In genomic region chr15:88839271-88839670, GRCm38 (mm10) we compare ENCODE assay signal across 7 mouse cellular contexts. TPM values are rescaled to one million over a fixed set of nuclear protein-coding genes. Genes with fewer than 3 reads are reported as not detected.
DNase-seq lines count a peak whose midpoint lies in the region; ATAC-seq lines count a peak whose summit lies in the region.

No protein-coding gene starts in this region.

- no peaks in the 10 kb centered on the region for H3K9me3 ChIP-seq in forebrain, embryonic 11.5 days (ENCODE audit: control insufficient read depth, low read length)
- H3K9me3 ChIP-seq in heart, embryonic 15.5 days (replicated peaks) = no peaks in the 10 kb centered on the region
- H3K9me3 ChIP-seq in liver, embryonic 12.5 days (replicated peaks) = no peaks in the 10 kb centered on the region
- H3K9me3 ChIP-seq in neural tube, embryonic 14.5 days (ENCODE audit: control insufficient read depth, low read length) = no peaks in the 10 kb centered on the region

- no peak overlapping the region for H3K4me2 ChIP-seq in forebrain, embryonic 11.5 days (ENCODE audit: low read depth, low read length, severe bottlenecking)
- H3K4me2 ChIP-seq in heart, embryonic 15.5 days = peak overlapping the region; percentile 39
- H3K4me2 ChIP-seq in liver, embryonic 12.5 days = no peak overlapping the region
- H3K4me2 ChIP-seq in neural tube, embryonic 14.5 days (ENCODE audit: low read depth, low read length) = 0 out of 2 replicates have a peak overlapping the region, but pooled peaks have one; percentile 4

- peak overlapping the region; percentile 17; the same call in 1 of the 2 replicates for H3K9ac ChIP-seq in forebrain, embryonic 11.5 days (ENCODE audit: low read length)
- 0 out of 2 replicates have a peak overlapping the region, but pooled peaks have one; percentile 21 for H3K9ac ChIP-seq in heart, embryonic 15.5 days
- no peak overlapping the region for H3K9ac ChIP-seq in liver, embryonic 12.5 days
- H3K9ac ChIP-seq in neural tube, embryonic 14.5 days (replicated peaks; ENCODE audit: low read depth, low read length) = 0 out of 2 replicates have a peak overlapping the region, but pooled peaks have one; percentile 25

- H3K4me3 ChIP-seq in forebrain, embryonic 11.5 days (ENCODE audit: low read depth, low read length) = no peak overlapping the region
- no peak overlapping the region for H3K4me3 ChIP-seq in heart, embryonic 15.5 days
- H3K4me3 ChIP-seq in liver, embryonic 12.5 days = no peak overlapping the region
- H3K4me3 ChIP-seq in neural tube, embryonic 14.5 days (ENCODE audit: low read depth, low read length) = no peak overlapping the region

- DNase-seq in brain, adult 2 months (ENCODE audit: low read depth, low spot score) = peak; percentile 96
- DNase-seq in forebrain, embryonic 11.5 days (ENCODE audit: low spot score) = no peak
- DNase-seq in kidney, postnatal 10 days = peak; percentile 86

- WGBS in forebrain, embryonic 11.5 days = 31% methylated on average over 9 of the region's 9 CpGs
- 7% methylated on average over 9 of the region's 9 CpGs for WGBS in heart, embryonic 15.5 days
- 30% methylated on average over 9 of the region's 9 CpGs for WGBS in liver, embryonic 12.5 days (ENCODE audit: insufficient replicate concordance)
- WGBS in neural tube, embryonic 14.5 days = 14% methylated on average over 9 of the region's 9 CpGs

- peaks cover 6% of the 10 kb centered on the region; the same call in 1 of the 2 replicates for H3K4me1 ChIP-seq in forebrain, embryonic 11.5 days (replicated peaks; ENCODE audit: control insufficient read depth, insufficient read depth, low read length)
- peaks cover 62% of the 10 kb centered on the region for H3K4me1 ChIP-seq in heart, embryonic 15.5 days (replicated peaks)
- peaks cover 25% of the 10 kb centered on the region for H3K4me1 ChIP-seq in liver, embryonic 12.5 days
- peaks cover 13% of the 10 kb centered on the region; the same call in 1 of the 2 replicates for H3K4me1 ChIP-seq in neural tube, embryonic 14.5 days (ENCODE audit: control insufficient read depth, insufficient read depth, low read length)

- no peaks in the 10 kb centered on the region for H3K27me3 ChIP-seq in forebrain, embryonic 11.5 days (ENCODE audit: control insufficient read depth, insufficient read depth, low read length)
- H3K27me3 ChIP-seq in heart, embryonic 15.5 days = no peaks in the 10 kb centered on the region
- peaks cover 38% of the 10 kb centered on the region for H3K27me3 ChIP-seq in liver, embryonic 12.5 days (replicated peaks)
- no peaks in the 10 kb centered on the region for H3K27me3 ChIP-seq in neural tube, embryonic 14.5 days (ENCODE audit: control insufficient read depth, insufficient read depth, low read length)

- no peak overlapping the region for H3K27ac ChIP-seq in forebrain, embryonic 11.5 days (ENCODE audit: low read depth, low read length)
- peak overlapping the region; percentile 92 for H3K27ac ChIP-seq in heart, embryonic 15.5 days
- H3K27ac ChIP-seq in liver, embryonic 12.5 days = peak overlapping the region; percentile 59
- no peak overlapping the region for H3K27ac ChIP-seq in neural tube, embryonic 14.5 days (ENCODE audit: low read depth, low read length)

- peak; percentile 45 for ATAC-seq in forebrain, embryonic 11.5 days (replicated peaks; ENCODE audit: low FRiP score)
- ATAC-seq in heart, embryonic 15.5 days (replicated peaks; ENCODE audit: insufficient number of reproducible peaks, insufficient read depth, low FRiP score, low read depth) = peak; percentile 93
- peak; percentile 41 for ATAC-seq in liver, embryonic 12.5 days
- peak; percentile 84 for ATAC-seq in neural tube, embryonic 14.5 days (ENCODE audit: low read depth)
- no peak for ATAC-seq in megakaryocyte progenitor cell, adult 5-6 weeks (replicated peaks; ENCODE audit: poor library complexity)

- H3K36me3 ChIP-seq in forebrain, embryonic 11.5 days (ENCODE audit: control insufficient read depth, insufficient read depth, low read length) = no peaks in the 10 kb centered on the region
- H3K36me3 ChIP-seq in heart, embryonic 15.5 days = no peaks in the 10 kb centered on the region
- H3K36me3 ChIP-seq in liver, embryonic 12.5 days = no peaks in the 10 kb centered on the region
- no peaks in the 10 kb centered on the region for H3K36me3 ChIP-seq in neural tube, embryonic 14.5 days (ENCODE audit: control insufficient read depth, insufficient read depth, low read length)

RNA-seq across cellular contexts. Expression of gene Creld2, which starts 19.8 kb away (rescaled TPM):
- 79.4 and 89.4 TPM in 2 replicates for polyA plus RNA-seq in forebrain, embryonic 11.5 days (2014; fragmentation: Nextera tagmentation; extraction: Ambion mirVana)
- polyA plus RNA-seq in heart, embryonic 15.5 days (2015; fragmentation: Nextera tagmentation; extraction: Ambion mirVana) = 47.5 and 62.1 TPM in 2 replicates
- polyA plus RNA-seq in liver, embryonic 12.5 days (2016; fragmentation: Nextera tagmentation; extraction: Ambion mirVana) = 61.1 and 68.6 TPM in 2 replicates
- 53.1 and 58.6 TPM in 2 replicates for polyA plus RNA-seq in neural tube, embryonic 14.5 days (2014; fragmentation: Nextera tagmentation; extraction: Ambion mirVana)
- total RNA-seq in megakaryocyte progenitor cell, adult 5-6 weeks (2015) = 65.2 and 68.1 TPM in 2 replicates
- total RNA-seq in megakaryocyte progenitor cell, adult 5-6 weeks (2017) = 117 and 124 TPM in 2 replicates

RNA-seq across cellular contexts. Expression of gene Alg12, which starts 20.2 kb away (rescaled TPM):
- polyA plus RNA-seq in forebrain, embryonic 11.5 days (2014; fragmentation: Nextera tagmentation; extraction: Ambion mirVana) = 10.8 and 13.5 TPM in 2 replicates
- 8.6 and 11.2 TPM in 2 replicates for polyA plus RNA-seq in heart, embryonic 15.5 days (2015; fragmentation: Nextera tagmentation; extraction: Ambion mirVana)
- 6.9 and 7.6 TPM in 2 replicates for polyA plus RNA-seq in liver, embryonic 12.5 days (2016; fragmentation: Nextera tagmentation; extraction: Ambion mirVana)
- 8.1 and 8.2 TPM in 2 replicates for polyA plus RNA-seq in neural tube, embryonic 14.5 days (2014; fragmentation: Nextera tagmentation; extraction: Ambion mirVana)
- 10.9 and 18.2 TPM in 2 replicates for total RNA-seq in megakaryocyte progenitor cell, adult 5-6 weeks (2015)
- 7.9 and 10.3 TPM in 2 replicates for total RNA-seq in megakaryocyte progenitor cell, adult 5-6 weeks (2017)

RNA-seq across cellular contexts. Expression of gene Pim3, which starts 22.7 kb away (rescaled TPM):
- 42.0 and 42.7 TPM in 2 replicates for polyA plus RNA-seq in forebrain, embryonic 11.5 days (2014; fragmentation: Nextera tagmentation; extraction: Ambion mirVana)
- polyA plus RNA-seq in heart, embryonic 15.5 days (2015; fragmentation: Nextera tagmentation; extraction: Ambion mirVana) = 61.4 and 71.9 TPM in 2 replicates
- 22.5 and 23.5 TPM in 2 replicates for polyA plus RNA-seq in liver, embryonic 12.5 days (2016; fragmentation: Nextera tagmentation; extraction: Ambion mirVana)
- 45.7 and 54.9 TPM in 2 replicates for polyA plus RNA-seq in neural tube, embryonic 14.5 days (2014; fragmentation: Nextera tagmentation; extraction: Ambion mirVana)
- 11.0 and 18.0 TPM in 2 replicates for total RNA-seq in megakaryocyte progenitor cell, adult 5-6 weeks (2015)
- total RNA-seq in megakaryocyte progenitor cell, adult 5-6 weeks (2017) = 11.1 and 14.3 TPM in 2 replicates

Comparison
In these comparisons a context has a peak if more than half of its experiments do, and no peak if none do; other contexts are left out.
1. H3K27ac ChIP-seq: peak in heart, embryonic 15.5 days (single experiment) and liver, embryonic 12.5 days (single experiment); none in forebrain, embryonic 11.5 days (single experiment) and neural tube, embryonic 14.5 days (single experiment).
2. H3K4me2 ChIP-seq: peak in heart, embryonic 15.5 days (single experiment) and neural tube, embryonic 14.5 days (single experiment); none in forebrain, embryonic 11.5 days (single experiment) and liver, embryonic 12.5 days (single experiment).